Mouse (Mus musculus): ENCODE data around the gene Wdr26.

GRCm38 (mm10) chr1:181124145-181124544, 87.7 kb downstream of the Wdr26 start:
- TF ChIP-seq CTCF (IDR thresholded peaks at IDR 0.05; ENCODE audit: low read depth) (no peak), EP300 (IDR thresholded peaks at IDR 0.05; ENCODE audit: low read depth) (no peak)

All from heart, postnatal 0 days (tissue).